23 mouse cellular contexts compared by ENCODE assay signal in genomic region chr3:52731491-52731890, GRCm38 (mm10).
"Had no signal": no experiment of that assay in that cellular context is flagged by ENCODE, and none has a peak within 500 bp of the region (broad histone marks: within the 10 kb centered on the region; RNA-seq: fewer than 3 reads in every experiment).

No protein-coding gene starts in this region.

- H3K27ac ChIP-seq: gastrocnemius, adult 2 months; heart, embryonic 13.5 days; heart, embryonic 15.5 days; hindbrain, embryonic 13.5 days; hindbrain, embryonic 15.5 days; hindbrain, postnatal 0 days; kidney, embryonic 15.5 days; limb, embryonic 10.5 days; limb, embryonic 12.5 days; liver, embryonic 13.5 days had no signal

- H3K27me3 ChIP-seq: heart, embryonic 13.5 days; heart, embryonic 15.5 days; hindbrain, embryonic 13.5 days; hindbrain, embryonic 15.5 days; kidney, embryonic 15.5 days; limb, embryonic 12.5 days; liver, embryonic 13.5 days had no signal

- H3K36me3 ChIP-seq: heart, embryonic 13.5 days; heart, embryonic 15.5 days; hindbrain, embryonic 13.5 days; hindbrain, embryonic 15.5 days; kidney, embryonic 15.5 days; limb, embryonic 10.5 days; limb, embryonic 12.5 days; liver, embryonic 13.5 days had no signal

- H3K4me3 ChIP-seq: gastrocnemius, adult 2 months; heart, embryonic 13.5 days; heart, embryonic 15.5 days; hindbrain, embryonic 13.5 days; hindbrain, embryonic 15.5 days; kidney, embryonic 15.5 days; limb, embryonic 10.5 days; limb, embryonic 12.5 days; liver, embryonic 13.5 days had no signal

- H3K4me1 ChIP-seq: heart, embryonic 15.5 days; hindbrain, embryonic 13.5 days; hindbrain, embryonic 15.5 days; liver, embryonic 13.5 days had no signal

- H3K9me3 ChIP-seq: heart, embryonic 13.5 days; heart, embryonic 15.5 days; hindbrain, embryonic 13.5 days; hindbrain, embryonic 15.5 days; kidney, embryonic 15.5 days; limb, embryonic 10.5 days; limb, embryonic 12.5 days; liver, embryonic 13.5 days had no signal

- DNase-seq: gastrocnemius, adult 2 months; gastrocnemius, postnatal 10 days; gastrocnemius, postnatal 25 days; heart, adult 18-20 months; heart, postnatal 14 days; heart, postnatal 36 days; kidney, adult 11 months; kidney, adult 2 months; kidney, adult 9 months; kidney, postnatal 14 days; kidney, postnatal 36 days; layer of hippocampus, adult 9-11 months; layer of hippocampus, postnatal 36 days; liver; liver, embryonic 13.5 days had no signal
